Mouse (Mus musculus): ENCODE measurements around the gene Pemt. TPM values are rescaled to one million over a fixed set of nuclear protein-coding genes. Genes with fewer than 3 reads are reported as not detected.

Pemt gene
- polyA plus RNA-seq (2014; fragmentation: Nextera tagmentation; extraction: Ambion mirVana), result 7.7 and 7.9 TPM in 2 replicates

DNA sequence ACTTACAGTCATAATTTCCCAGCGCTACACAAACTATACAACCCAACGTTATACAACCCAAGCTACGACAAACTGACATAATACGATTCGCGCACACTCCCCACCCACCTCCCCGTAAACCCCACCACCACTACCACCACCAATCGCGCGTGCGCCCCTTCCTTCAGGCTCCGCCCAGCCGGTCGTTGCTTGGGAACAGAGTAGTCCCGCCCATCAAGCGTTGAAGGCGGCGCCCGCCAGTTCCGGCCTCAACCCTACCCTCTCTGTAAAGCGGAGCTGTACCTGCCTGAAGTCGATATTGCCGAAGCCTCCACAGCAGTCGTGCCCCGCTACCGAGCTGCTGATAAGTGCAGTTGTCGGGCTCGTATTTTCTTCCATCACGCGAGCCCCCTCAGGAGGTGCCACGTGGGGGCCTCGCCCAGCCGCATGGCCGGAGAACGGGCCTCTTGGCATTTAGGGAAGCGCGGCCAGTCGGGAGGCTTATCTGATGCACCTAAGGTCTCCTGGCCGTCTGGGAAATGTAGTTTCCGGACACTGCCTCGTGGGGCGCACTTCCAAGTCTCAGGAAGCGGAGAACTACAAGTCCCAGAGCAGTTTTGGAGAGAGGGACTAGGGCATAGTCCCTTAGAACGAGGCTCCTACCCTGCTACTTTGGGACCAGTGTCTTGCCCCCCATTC is at the start of gene Pemt:
Gene Pemt (minus strand): TSS at position 432 of the 678 bp plus-strand sequence.
- peak; percentile 96 for DNase-seq (ENCODE audit: low spot score)
- ATAC-seq (ENCODE audit: low FRiP score), result peak; percentile 99
- Histone ChIP-seq H3K27ac (peak within 1 kb of the TSS; percentile 87), H3K36me3 (replicated peaks; ENCODE audit: control insufficient read depth, insufficient read depth) (no peaks in the 10 kb centered on the region), H3K9me3 (ENCODE audit: control insufficient read depth, low read length) (no peaks in the 10 kb centered on the region), H3K4me2 (replicated peaks) (peak within 1 kb of the TSS; percentile 63), H3K27me3 (ENCODE audit: control insufficient read depth, insufficient read depth, low read length) (no peaks in the 10 kb centered on the region), H3K4me3 (replicated peaks; ENCODE audit: low read length) (peak within 1 kb of the TSS; percentile 45), H3K4me1 (replicated peaks; ENCODE audit: control insufficient read depth, insufficient read depth, low read length) (peaks cover 6% of the 10 kb centered on the region), H3K9ac (peak within 1 kb of the TSS; percentile 57)
- under 1% methylated on average over 44 of the region's 44 CpGs for WGBS

DNA sequence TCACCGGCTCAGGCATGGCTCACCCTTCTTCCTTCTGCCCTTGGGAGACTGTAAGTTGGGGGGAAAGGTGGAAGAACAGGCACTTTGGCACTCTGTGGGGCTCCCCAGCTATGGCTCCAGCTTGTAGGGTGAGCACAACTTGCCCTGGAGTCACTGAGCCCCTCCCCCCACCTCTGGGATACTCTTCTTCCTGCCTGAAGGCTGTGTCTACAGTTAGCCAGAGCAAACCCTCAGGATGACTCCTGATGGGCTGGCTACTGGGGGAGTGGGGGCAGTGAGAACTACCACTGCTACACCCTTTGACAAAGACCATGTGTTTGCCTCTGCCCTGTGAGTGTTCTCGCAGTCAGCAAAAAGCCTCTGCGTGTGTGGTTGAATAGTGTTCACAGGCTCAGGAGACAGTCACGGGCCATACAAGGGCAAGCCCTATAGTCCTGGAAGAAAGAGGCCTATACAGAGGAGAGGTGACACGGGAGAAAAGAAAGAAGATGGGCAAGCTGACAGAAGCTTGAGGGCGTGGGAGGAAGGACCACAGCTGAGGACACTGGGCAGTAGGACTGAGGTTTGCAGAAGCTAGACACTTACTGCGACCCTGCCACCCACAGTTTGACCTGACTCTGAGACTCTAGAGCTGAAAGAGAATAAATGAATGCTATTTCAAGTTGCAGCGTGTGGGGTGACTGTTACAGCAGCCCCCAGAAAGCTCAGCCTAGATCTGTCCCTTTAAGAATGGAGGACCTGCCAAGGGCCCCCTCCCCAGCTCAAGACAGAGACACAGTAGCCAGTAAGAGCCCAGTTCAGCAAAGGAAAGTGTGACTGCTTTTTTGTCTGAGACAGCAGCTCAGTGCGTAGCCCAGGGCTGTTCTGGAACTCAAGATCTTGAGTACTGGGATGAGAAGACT is 48.9 kb upstream of the Pemt start:
- no peaks in the 10 kb centered on the region for H3K36me3 ChIP-seq (replicated peaks; ENCODE audit: control insufficient read depth, insufficient read depth)
- no peak for DNase-seq (ENCODE audit: low spot score)
- peak overlapping the region; percentile 80 for H3K27ac ChIP-seq
- no peak overlapping the region for H3K4me2 ChIP-seq (replicated peaks)
- H3K9me3 ChIP-seq (ENCODE audit: control insufficient read depth, low read length), result no peaks in the 10 kb centered on the region
- peak; percentile 9; the same call in 1 of the 2 replicates for ATAC-seq (ENCODE audit: low FRiP score)
- no peak overlapping the region for H3K4me3 ChIP-seq (replicated peaks; ENCODE audit: low read length)
- peak overlapping the region; percentile 18; the same call in 1 of the 2 replicates for H3K9ac ChIP-seq
- no peaks in the 10 kb centered on the region for H3K27me3 ChIP-seq (ENCODE audit: control insufficient read depth, insufficient read depth, low read length)
- WGBS, result 33% methylated on average over 9 of the region's 9 CpGs
- H3K4me1 ChIP-seq (replicated peaks; ENCODE audit: control insufficient read depth, insufficient read depth, low read length), result peaks cover 24% of the 10 kb centered on the region

DNA sequence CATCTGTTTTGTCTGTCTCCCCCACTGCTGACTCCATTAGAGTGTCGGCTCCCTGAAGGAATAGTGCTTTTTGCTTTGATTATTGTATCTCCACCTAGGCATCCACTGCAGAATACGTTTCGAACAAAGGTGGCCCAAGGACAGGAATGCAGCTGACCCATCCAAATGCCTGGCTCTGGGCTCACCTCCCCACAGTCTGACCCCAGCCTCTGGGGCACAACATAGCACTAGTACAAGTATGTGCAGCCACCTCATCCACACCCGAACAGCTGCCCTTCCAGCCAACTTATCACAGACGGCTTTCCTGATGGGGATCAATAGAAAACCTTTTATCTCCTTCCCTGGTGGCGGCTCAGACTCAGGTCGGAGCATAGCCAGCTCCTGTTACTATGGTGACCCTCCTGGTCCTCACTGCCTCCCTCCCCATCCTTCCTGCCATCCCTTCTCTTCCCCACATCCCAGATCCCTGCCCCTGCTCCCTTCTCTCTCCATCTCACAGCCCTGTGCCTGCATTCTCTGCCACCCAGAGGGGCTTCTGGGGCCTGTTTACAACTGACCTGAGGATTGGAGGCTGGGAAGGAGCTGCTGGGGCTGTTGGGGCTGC is 47.8 kb upstream of the Pemt start:
- DNase-seq (ENCODE audit: low spot score), result no peak
- no peaks in the 10 kb centered on the region for H3K36me3 ChIP-seq (replicated peaks; ENCODE audit: control insufficient read depth, insufficient read depth)

DNA sequence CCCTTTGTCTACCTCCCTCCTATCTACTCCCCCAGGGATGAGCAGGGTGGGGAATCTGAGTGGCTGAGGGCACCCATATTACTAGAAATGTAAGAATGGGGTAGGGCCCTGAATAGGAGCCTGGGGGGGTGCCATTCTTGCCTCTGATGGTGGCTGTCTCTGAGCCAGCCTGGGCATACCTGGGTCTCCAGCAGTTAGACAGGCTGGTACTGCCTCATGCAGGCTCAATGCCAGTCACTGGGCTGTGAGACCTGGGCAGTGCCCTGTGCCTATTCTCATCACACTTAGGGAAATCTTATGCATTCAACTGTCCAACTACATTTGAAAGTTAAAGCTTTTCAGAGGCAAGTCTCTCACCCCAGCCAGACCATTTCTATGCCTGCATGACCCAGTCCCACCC is 46.9 kb upstream of the Pemt start:
- no peak overlapping the region for H3K4me3 ChIP-seq (replicated peaks; ENCODE audit: low read length)
- H3K4me1 ChIP-seq (replicated peaks; ENCODE audit: control insufficient read depth, insufficient read depth, low read length), result peaks cover 32% of the 10 kb centered on the region
- ATAC-seq (ENCODE audit: low FRiP score), result no peak

More for the DNA sequence above, 47.8 kb upstream of the Pemt start:
- Histone ChIP-seq H3K4me2 (replicated peaks) (no peak overlapping the region), H3K27ac (peak overlapping the region; percentile 80), H3K27me3 (ENCODE audit: control insufficient read depth, insufficient read depth, low read length) (no peaks in the 10 kb centered on the region), H3K9me3 (ENCODE audit: control insufficient read depth, low read length) (no peaks in the 10 kb centered on the region), H3K4me1 (replicated peaks; ENCODE audit: control insufficient read depth, insufficient read depth, low read length) (peaks cover 30% of the 10 kb centered on the region), H3K9ac (peak overlapping the region; percentile 20), H3K4me3 (replicated peaks; ENCODE audit: low read length) (no peak overlapping the region)
- peak; percentile 54; the same call in 1 of the 2 replicates for ATAC-seq (ENCODE audit: low FRiP score)
- 22% methylated on average over 7 of the region's 7 CpGs for WGBS

DNA sequence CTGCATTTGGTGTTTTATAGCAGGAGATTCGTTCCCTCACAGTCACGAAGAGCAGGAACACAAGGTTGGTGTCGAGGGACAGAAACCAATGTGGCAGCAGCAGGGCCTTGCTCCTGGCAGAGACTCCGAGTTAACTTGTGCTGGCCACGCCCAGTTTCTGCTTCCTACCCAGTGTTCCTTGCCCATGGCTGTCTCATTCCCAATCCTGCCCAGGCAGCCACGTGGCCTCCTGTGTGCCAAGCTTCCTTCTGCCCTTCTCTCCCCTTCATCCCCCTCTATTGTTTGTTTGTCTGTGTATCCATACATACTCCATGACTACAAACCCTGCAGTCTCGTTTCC is 45.1 kb upstream of the Pemt start:
- H3K36me3 ChIP-seq (replicated peaks; ENCODE audit: control insufficient read depth, insufficient read depth), result no peaks in the 10 kb centered on the region
- no peak overlapping the region for H3K4me3 ChIP-seq (replicated peaks; ENCODE audit: low read length)
- no peaks in the 10 kb centered on the region for H3K9me3 ChIP-seq (ENCODE audit: control insufficient read depth, low read length)
- no peak overlapping the region for H3K9ac ChIP-seq
- 75% methylated on average over 7 of the region's 7 CpGs for WGBS
- no peaks in the 10 kb centered on the region for H3K27me3 ChIP-seq (ENCODE audit: control insufficient read depth, insufficient read depth, low read length)
- no peak overlapping the region for H3K27ac ChIP-seq
- peaks cover 32% of the 10 kb centered on the region for H3K4me1 ChIP-seq (replicated peaks; ENCODE audit: control insufficient read depth, insufficient read depth, low read length)
- no peak overlapping the region for H3K4me2 ChIP-seq (replicated peaks)
- no peak for ATAC-seq (ENCODE audit: low FRiP score)
- DNase-seq (ENCODE audit: low spot score), result no peak

More for the DNA sequence above, 46.9 kb upstream of the Pemt start:
- DNase-seq (ENCODE audit: low spot score), result no peak
- H3K36me3 ChIP-seq (replicated peaks; ENCODE audit: control insufficient read depth, insufficient read depth), result no peaks in the 10 kb centered on the region
- H3K27me3 ChIP-seq (ENCODE audit: control insufficient read depth, insufficient read depth, low read length), result no peaks in the 10 kb centered on the region
- 0 out of 2 replicates have a peak overlapping the region, but pooled peaks have one; percentile 20 for H3K9ac ChIP-seq
- H3K4me2 ChIP-seq (replicated peaks), result no peak overlapping the region
- H3K27ac ChIP-seq, result peak overlapping the region; percentile 80
- no peaks in the 10 kb centered on the region for H3K9me3 ChIP-seq (ENCODE audit: control insufficient read depth, low read length)

DNA sequence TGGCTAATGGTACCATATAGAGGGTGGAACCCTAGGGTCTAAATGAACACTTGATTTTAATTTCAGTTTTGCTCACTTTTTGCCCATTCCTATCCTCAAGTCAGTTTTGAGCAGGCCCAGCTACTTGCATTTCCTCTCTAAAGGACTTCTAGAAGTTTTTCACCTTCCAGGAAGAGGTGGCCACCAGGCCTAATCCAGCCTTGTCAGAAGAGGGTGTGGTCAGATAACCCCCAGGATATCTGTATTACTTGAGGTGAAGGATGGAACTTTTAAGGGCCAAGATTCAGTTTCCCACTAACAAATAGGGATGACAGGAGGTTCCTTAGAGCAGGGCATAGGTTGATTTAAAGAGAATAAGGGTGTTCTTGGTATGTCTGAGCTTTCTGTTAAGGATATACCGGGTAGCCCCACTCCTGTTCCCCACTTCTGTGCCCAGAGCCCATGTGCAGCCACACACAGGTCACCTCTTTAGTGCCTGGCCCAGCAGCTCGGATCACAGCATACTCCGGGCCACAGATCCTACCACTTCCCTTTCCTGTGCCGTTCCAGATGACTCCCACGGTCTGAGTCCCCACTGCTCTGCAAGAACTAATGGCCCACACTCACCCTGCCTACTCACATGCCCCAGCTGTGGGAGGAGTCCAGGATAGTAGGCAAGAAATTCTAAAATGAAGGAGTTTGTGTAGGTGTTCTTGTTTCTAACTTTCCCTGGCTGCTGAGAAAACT is 44.6 kb upstream of the Pemt start:
- H3K27ac ChIP-seq, result no peak overlapping the region
- 80% methylated on average over 5 of the region's 5 CpGs for WGBS
- ATAC-seq (ENCODE audit: low FRiP score) (no peak), DNase-seq (ENCODE audit: low spot score) (no peak)
- H3K4me1 ChIP-seq (replicated peaks; ENCODE audit: control insufficient read depth, insufficient read depth, low read length), result peaks cover 32% of the 10 kb centered on the region
- no peak overlapping the region for H3K9ac ChIP-seq
- no peak overlapping the region for H3K4me2 ChIP-seq (replicated peaks)
- H3K9me3 ChIP-seq (ENCODE audit: control insufficient read depth, low read length), result no peaks in the 10 kb centered on the region
- H3K4me3 ChIP-seq (replicated peaks; ENCODE audit: low read length), result no peak overlapping the region
- H3K36me3 ChIP-seq (replicated peaks; ENCODE audit: control insufficient read depth, insufficient read depth), result no peaks in the 10 kb centered on the region
- H3K27me3 ChIP-seq (ENCODE audit: control insufficient read depth, insufficient read depth, low read length), result no peaks in the 10 kb centered on the region

DNA sequence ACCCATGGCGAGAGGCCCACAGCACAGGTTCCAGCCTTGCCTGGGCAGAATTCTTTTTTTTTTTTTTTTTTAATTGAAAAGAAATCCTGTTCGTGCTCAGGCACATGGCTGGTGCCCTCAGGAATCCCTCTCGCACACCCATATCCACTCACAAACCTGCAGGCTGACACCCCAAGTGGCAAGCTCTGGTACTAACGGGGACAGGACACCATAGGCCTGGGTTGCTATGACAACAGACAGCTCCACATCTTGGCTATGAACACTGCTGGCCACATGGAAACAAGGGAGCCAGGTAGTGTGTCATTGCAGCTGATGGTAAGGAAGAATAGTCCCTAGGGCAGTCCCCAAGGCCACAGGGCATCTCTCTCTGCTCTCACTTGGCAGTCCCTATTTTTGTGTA is 42.7 kb upstream of the Pemt start:
- Histone ChIP-seq H3K4me1 (replicated peaks; ENCODE audit: control insufficient read depth, insufficient read depth, low read length) (peaks cover 19% of the 10 kb centered on the region), H3K27ac (no peak overlapping the region), H3K27me3 (ENCODE audit: control insufficient read depth, insufficient read depth, low read length) (no peaks in the 10 kb centered on the region), H3K9ac (no peak overlapping the region), H3K4me3 (replicated peaks; ENCODE audit: low read length) (no peak overlapping the region), H3K9me3 (ENCODE audit: control insufficient read depth, low read length) (no peaks in the 10 kb centered on the region), H3K36me3 (replicated peaks; ENCODE audit: control insufficient read depth, insufficient read depth) (no peaks in the 10 kb centered on the region), H3K4me2 (replicated peaks) (no peak overlapping the region)
- DNase-seq (ENCODE audit: low spot score), result peak; percentile 65
- peak; percentile 78 for ATAC-seq (ENCODE audit: low FRiP score)
- WGBS, result 27% methylated on average over 4 of the region's 4 CpGs

DNA sequence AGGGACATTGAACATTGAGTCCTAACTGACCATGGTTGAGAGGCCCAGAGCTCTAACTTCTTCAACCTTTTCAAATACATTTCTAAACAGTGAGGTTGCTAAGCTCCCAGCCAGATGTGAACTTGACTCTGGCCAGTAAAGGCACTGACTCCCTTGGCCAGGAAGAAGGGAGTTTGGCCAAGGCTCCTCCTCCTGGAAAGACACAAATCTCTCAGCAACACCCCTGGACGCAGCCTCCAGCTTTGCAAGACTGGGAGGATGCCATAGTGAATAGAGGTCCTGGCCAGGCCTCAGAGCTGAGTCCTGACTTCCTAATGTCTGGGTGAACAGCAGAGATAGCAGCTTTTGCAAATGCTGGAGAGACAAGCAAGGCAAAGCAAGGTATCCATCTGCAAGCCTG is 40.4 kb upstream of the Pemt start:
- no peak for DNase-seq (ENCODE audit: low spot score)
- Histone ChIP-seq H3K4me1 (replicated peaks; ENCODE audit: control insufficient read depth, insufficient read depth, low read length) (peaks cover 8% of the 10 kb centered on the region), H3K4me2 (replicated peaks) (no peak overlapping the region), H3K36me3 (replicated peaks; ENCODE audit: control insufficient read depth, insufficient read depth) (no peaks in the 10 kb centered on the region), H3K27me3 (ENCODE audit: control insufficient read depth, insufficient read depth, low read length) (no peaks in the 10 kb centered on the region), H3K9ac (no peak overlapping the region), H3K9me3 (ENCODE audit: control insufficient read depth, low read length) (no peaks in the 10 kb centered on the region), H3K4me3 (replicated peaks; ENCODE audit: low read length) (no peak overlapping the region), H3K27ac (no peak overlapping the region)
- ATAC-seq (ENCODE audit: low FRiP score), result no peak
- 84% methylated on average over 1 of the region's 1 CpGs for WGBS
